Mouse (Mus musculus) heart, adult 2 months (tissue): ENCODE measurements at regions not wholly inside any gene's neighbourhood (a gene's known extent, or its start where the extent isn't known, plus 50 kb on each side); places are given as distances from the start of the nearest gene placed in this dataset.

ENCODE experiments used
- DNase-seq, 2 experiments: peaks; one replicate each; pipeline ENCODE4 v3.0.0; 2021
- H3K27ac ChIP-seq: fragments of 200-600 bp; 2 replicates; pipeline ENCODE4 v1.8.1; 2022
- H3K27me3 ChIP-seq: fragments of 200-500 bp; 2 replicates; pipeline ENCODE4 v1.6.1; 2012; ENCODE audit warnings: mild to moderate bottlenecking, low read length, inconsistent platforms, mixed read lengths; ENCODE audit not compliant: control insufficient read depth, insufficient read depth
- H3K36me3 ChIP-seq: fragments of 200-500 bp; 2 replicates; pipeline ENCODE4 v1.6.1; 2012; ENCODE audit warnings: low read length, inconsistent platforms; ENCODE audit not compliant: control insufficient read depth, insufficient read depth
- H3K4me1 ChIP-seq: fragments of 200-500 bp; 2 replicates; pipeline ENCODE4 v1.6.1; 2011; ENCODE audit warnings: low read length; ENCODE audit not compliant: control insufficient read depth, insufficient read depth
- H3K4me3 ChIP-seq: fragments of 200-600 bp; 2 replicates; pipeline ENCODE4 v1.8.1; 2022
- H3K79me2 ChIP-seq: fragments of 200-500 bp; replicated peaks from 2 replicates; pipeline ENCODE4 v1.6.1; 2012; ENCODE audit warnings: mild to moderate bottlenecking, inconsistent platforms, low read length, moderate library complexity, mixed read lengths; ENCODE audit not compliant: control insufficient read depth, insufficient read depth
- H3K9ac ChIP-seq: fragments of 200-500 bp; 2 replicates; pipeline ENCODE4 v1.6.1; 2012; ENCODE audit warnings: low read depth, mild to moderate bottlenecking, control low read depth, inconsistent platforms, low read length, mixed read lengths
- CTCF ChIP-seq: fragments of 200-600 bp; IDR thresholded peaks from 2 replicates; pipeline ENCODE4 v1.8.1; 2022; ENCODE audit warnings: antibody characterized with exemption, mild to moderate bottlenecking, moderate library complexity
- EP300 ChIP-seq: fragments of 200-500 bp; IDR thresholded peaks from 2 replicates; pipeline ENCODE4 v1.6.1; 2011; ENCODE audit warnings: low read depth, low read length, control low read depth; ENCODE audit not compliant: insufficient read depth
- POLR2A ChIP-seq: fragments of 200-500 bp; IDR thresholded peaks from 2 replicates; pipeline ENCODE4 v1.6.1; 2011; ENCODE audit warnings: mild to moderate bottlenecking, low read depth, low read length, control low read depth; ENCODE audit not compliant: insufficient read depth
- WGBS: fragments of 180-500 bp; shearing (Covaris S2); methylation state at CpG from one replicate; pipeline ENCODE4 v1.1.7; 2018; 5-methylcytosine and 5-hydroxymethylcytosine counted together
- intact Hi-C: fragments of 180-260 bp; cut with DNase I; formaldehyde crosslinking; loops from one replicate; pipeline ENCODE4 v1.15.1; 2025

GRCm38 (mm10) chr14:47990716-47991115, 129.9 kb upstream of the Peli2 start:
- no peaks in the 10 kb centered on the region for H3K36me3 ChIP-seq
- no peak overlapping the region for H3K27ac ChIP-seq
- H3K9ac ChIP-seq, result no peak overlapping the region
- no peak overlapping the region for H3K4me3 ChIP-seq
- peaks cover 2% of the 10 kb centered on the region; the same call in 1 of the 2 replicates for H3K4me1 ChIP-seq
- H3K27me3 ChIP-seq, result no peaks in the 10 kb centered on the region
- intact Hi-C loops, result no loop called here
- no peak for DNase-seq
- 72% methylated on average over 3 of the region's 3 CpGs for WGBS
- TF ChIP-seq EP300, result no peak
- H3K79me2 ChIP-seq, result no peaks in the 10 kb centered on the region

GRCm38 (mm10) chr14:47991546-47991945, 129.1 kb upstream of the Peli2 start:
- H3K9ac ChIP-seq, result no peak overlapping the region
- H3K79me2 ChIP-seq, result no peaks in the 10 kb centered on the region
- no peaks in the 10 kb centered on the region for H3K36me3 ChIP-seq
- no peak overlapping the region for H3K27ac ChIP-seq
- no peak for DNase-seq
- intact Hi-C loops, result no loop called here
- H3K4me3 ChIP-seq, result no peak overlapping the region
- peaks cover 2% of the 10 kb centered on the region; the same call in 1 of the 2 replicates for H3K4me1 ChIP-seq
- H3K27me3 ChIP-seq, result no peaks in the 10 kb centered on the region
- no peak for TF ChIP-seq CTCF
- no peak for TF ChIP-seq EP300
- WGBS, result 85% methylated on average over 7 of the region's 7 CpGs

GRCm38 (mm10) chr14:47992091-47992490, 128.5 kb upstream of the Peli2 start:
- peaks cover 2% of the 10 kb centered on the region; the same call in 1 of the 2 replicates for H3K4me1 ChIP-seq
- H3K4me3 ChIP-seq, result no peak overlapping the region
- WGBS, result 66% methylated on average over 5 of the region's 5 CpGs
- H3K36me3 ChIP-seq, result no peaks in the 10 kb centered on the region
- no peak overlapping the region for H3K27ac ChIP-seq
- no peak for DNase-seq
- no peak overlapping the region for H3K9ac ChIP-seq
- H3K79me2 ChIP-seq, result no peaks in the 10 kb centered on the region
- TF ChIP-seq POLR2A (no peak), EP300 (no peak), CTCF (no peak)
- intact Hi-C loops, result no loop called here
- H3K27me3 ChIP-seq, result no peaks in the 10 kb centered on the region

GRCm38 (mm10) chr14:47992851-47993250, 127.8 kb upstream of the Peli2 start:
- Histone ChIP-seq H3K27me3 (no peaks in the 10 kb centered on the region), H3K27ac (no peak overlapping the region), H3K4me1 (no peaks in the 10 kb centered on the region), H3K36me3 (no peaks in the 10 kb centered on the region), H3K9ac (no peak overlapping the region), H3K79me2 (no peaks in the 10 kb centered on the region), H3K4me3 (no peak overlapping the region)
- 87% methylated on average over 5 of the region's 5 CpGs for WGBS
- intact Hi-C loops, result no loop called here
- TF ChIP-seq EP300 (no peak), CTCF (no peak), POLR2A (no peak)
- DNase-seq, result no peak

DNA sequence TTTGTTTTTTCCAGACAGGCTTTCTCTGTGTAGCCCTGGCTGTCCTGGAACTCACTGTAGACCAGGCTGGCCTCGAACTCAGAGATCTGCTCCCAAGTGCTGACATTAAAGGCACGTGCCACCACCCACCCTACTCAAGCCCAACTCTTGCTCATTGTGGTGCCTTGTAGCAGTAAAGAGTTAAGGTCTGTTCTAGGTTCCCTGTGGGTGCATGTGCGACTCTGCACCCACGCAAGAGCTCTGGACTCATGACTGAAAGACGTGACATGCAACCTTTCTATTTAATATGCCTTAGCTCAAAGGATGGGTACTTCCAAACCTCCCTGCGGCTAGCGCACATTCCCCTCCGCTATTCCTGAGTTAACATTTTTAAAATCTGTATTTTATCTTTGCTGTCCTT, 121.7 kb upstream of the Peli2 start:
- intact Hi-C loops, result no loop called here

GRCm38 (mm10) chr14:48005092-48005928, 115.3 kb upstream of the Peli2 start:
- 75% methylated on average over 6 of the region's 6 CpGs for WGBS
- no peak for DNase-seq
- Histone ChIP-seq H3K4me1 (no peaks in the 10 kb centered on the region), H3K27me3 (no peaks in the 10 kb centered on the region), H3K79me2 (no peaks in the 10 kb centered on the region), H3K27ac (no peak overlapping the region), H3K4me3 (no peak overlapping the region), H3K36me3 (no peaks in the 10 kb centered on the region), H3K9ac (no peak overlapping the region)
- intact Hi-C loops, result no loop called here
- TF ChIP-seq CTCF (no peak), POLR2A (no peak), EP300 (no peak)

More for the DNA sequence above, 121.7 kb upstream of the Peli2 start:
- WGBS, result 93% methylated on average over 8 of the region's 8 CpGs
- no peak for DNase-seq
- no peaks in the 10 kb centered on the region for H3K79me2 ChIP-seq
- H3K27me3 ChIP-seq, result no peaks in the 10 kb centered on the region
- TF ChIP-seq EP300 (no peak), POLR2A (no peak), CTCF (no peak)
- no peaks in the 10 kb centered on the region for H3K4me1 ChIP-seq
- no peaks in the 10 kb centered on the region for H3K36me3 ChIP-seq
- H3K9ac ChIP-seq, result no peak overlapping the region
- no peak overlapping the region for H3K27ac ChIP-seq
- no peak overlapping the region for H3K4me3 ChIP-seq
